Mouse (Mus musculus) left cerebral cortex, postnatal 14 days (tissue): ENCODE measurements around the gene Shroom1. TPM values are rescaled to one million over a fixed set of nuclear protein-coding genes. Genes with fewer than 3 reads are reported as not detected.
"Not testable (repeated sequence)": the region's sequence is repeated elsewhere in the genome, so short reads cannot be mapped to it uniquely, and the experiment has no call there.

Experiments
- DNase-seq, 2 experiments: peaks; one replicate each; pipeline ENCODE4 v3.0.0; 2021 to 2022; ENCODE audit warnings: low spot score in 2 of 2, mixed read lengths in 1 of 2
- intact Hi-C: fragments of 180-260 bp; cut with DNase I; formaldehyde crosslinking; loops from one replicate; pipeline ENCODE4 v1.15.1; 2025
- long read RNA-seq, 2 experiments: library from polyadenylated mRNA; stranded (forward); transcript quantifications; one replicate each; pipeline ENCODE4 v2.0.0; 2021
- total RNA-seq, 2 experiments: library from RNA; stranded (reverse); gene quantifications; 2 replicates each; pipeline ENCODE4 v1.2.3; 2021

The Shroom1 gene
- 1 to 10 TPM; 3.8 to 4.6 TPM for total RNA-seq
- long read RNA-seq, experiment 1, partial matches to known transcripts: 0 of 3 reads
- long read RNA-seq, experiment 1, other reads (novel, unspliced or antisense): 2 of 3 reads
- long read RNA-seq, experiment 2, partial matches to known transcripts: 2 of 6 reads
- long read RNA-seq, experiment 2, other reads (novel, unspliced or antisense): 2 of 6 reads

DNA sequence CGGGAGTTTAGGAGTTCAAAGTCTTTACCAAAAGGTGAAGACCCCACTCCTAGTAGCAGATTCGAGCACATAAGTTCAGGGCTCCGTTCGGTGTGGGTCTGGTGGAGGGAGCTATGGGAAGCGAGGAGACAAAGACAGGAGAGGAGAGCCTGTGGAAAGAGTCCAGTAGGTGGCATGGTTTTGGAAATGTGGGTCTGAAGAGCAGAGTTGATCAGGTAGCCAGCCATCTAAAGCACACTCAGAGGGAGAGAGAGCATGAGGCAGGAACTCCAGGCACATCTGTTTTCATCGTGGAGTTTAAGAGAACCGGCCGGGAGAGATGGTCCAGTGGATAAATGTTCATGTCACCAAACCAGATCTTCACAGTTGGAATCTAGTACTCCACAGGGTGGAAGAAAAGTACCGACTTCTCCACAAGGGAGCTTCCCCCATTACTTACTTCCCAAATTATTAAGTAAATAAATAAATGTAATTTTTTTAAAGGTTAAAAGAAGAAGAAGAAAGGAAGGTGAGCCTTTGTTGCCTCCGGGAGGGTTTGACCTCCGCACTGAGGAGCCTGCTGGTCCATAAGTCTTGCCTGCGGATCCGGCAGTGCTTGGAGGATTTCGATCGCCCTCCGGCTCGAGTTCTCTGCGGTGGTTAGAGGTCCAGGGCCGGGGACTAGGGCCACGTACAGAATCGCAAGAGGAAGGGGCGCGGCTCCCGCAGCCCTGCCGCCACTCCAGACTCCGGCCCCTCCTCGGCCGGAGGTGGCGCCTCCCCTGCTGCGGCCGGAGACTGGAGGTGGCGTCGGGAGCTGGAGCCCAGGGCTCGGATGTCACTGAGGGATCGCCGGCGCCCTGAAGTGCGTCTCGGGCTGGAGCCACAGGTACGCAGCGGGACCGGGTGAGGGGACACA lies at the start of gene Shroom1, which contains the start of gene Gm10447:
TSS of gene Shroom1 (plus strand) at position 732 of the 898 bp plus-strand sequence.
TSS of gene Gm10447 (minus strand) at position 637 of the 898 bp plus-strand sequence.
- intact Hi-C loops: no loop called here
- DNase-seq: peak in 1 of 2 experiments; percentile 25

DNA sequence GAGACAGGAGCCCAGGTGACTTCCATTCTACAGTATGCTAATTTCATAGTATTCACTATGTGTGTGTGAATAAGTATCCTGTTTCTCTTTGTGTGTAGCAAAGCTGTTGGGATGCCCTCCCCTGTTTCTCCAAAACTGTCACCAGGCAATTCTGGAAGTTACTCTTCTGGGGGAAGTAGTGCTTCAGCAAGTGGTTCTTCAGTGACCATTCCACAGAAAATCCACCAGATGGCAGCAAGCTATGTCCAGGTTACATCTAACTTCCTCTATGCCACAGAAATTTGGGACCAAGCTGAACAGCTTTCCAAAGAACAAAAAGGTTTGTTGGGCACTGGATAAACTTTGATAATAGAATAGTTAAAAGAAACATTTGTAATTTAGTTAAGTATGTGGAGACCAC lies 45.3 kb upstream of the Shroom1 start:
- intact Hi-C loops: no loop called here
- DNase-seq: peak in 1 of 2 experiments; percentile 19

DNA sequence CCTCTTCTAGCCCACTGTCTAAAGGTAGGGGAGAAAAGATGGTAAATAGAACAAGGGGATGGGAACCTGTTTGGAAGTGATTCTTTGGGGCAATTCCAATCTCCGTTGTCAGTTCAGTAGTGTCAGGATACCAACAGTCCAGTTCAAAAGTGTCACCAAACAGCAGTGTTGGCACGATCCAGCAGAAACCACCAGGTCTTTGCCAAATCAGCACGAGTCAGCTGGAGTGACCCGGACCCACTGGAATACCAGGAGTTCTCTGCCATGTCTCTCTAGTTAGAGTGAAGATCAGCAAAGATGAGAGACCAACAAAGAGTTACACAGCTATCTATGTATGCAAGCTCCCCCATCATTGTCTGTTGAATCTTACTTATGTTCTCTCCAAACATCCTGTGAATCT lies 43.1 kb upstream of the Shroom1 start:
- intact Hi-C loops: no loop called here
- no peak for DNase-seq

DNA sequence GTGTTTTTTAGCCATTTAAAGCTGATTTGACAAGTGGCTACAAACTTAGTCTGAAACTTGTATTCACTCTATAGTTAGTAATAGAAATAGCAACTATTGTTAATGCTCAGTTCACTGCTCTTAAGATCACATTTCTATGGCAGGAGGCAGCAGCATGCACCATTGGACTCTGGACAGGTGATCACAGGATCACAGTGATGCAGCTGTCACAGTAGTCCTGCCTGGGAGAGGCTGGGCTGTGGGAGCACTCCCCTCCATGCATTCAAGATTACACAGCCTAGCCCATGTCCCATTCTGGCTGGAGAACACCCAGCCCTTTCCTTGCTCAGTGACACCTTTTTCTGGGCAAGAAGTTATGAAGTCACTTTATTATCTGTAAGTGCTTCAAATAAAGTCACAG lies 39.0 kb upstream of the Shroom1 start:
- no peak for DNase-seq
- intact Hi-C loops: no loop called here

DNA sequence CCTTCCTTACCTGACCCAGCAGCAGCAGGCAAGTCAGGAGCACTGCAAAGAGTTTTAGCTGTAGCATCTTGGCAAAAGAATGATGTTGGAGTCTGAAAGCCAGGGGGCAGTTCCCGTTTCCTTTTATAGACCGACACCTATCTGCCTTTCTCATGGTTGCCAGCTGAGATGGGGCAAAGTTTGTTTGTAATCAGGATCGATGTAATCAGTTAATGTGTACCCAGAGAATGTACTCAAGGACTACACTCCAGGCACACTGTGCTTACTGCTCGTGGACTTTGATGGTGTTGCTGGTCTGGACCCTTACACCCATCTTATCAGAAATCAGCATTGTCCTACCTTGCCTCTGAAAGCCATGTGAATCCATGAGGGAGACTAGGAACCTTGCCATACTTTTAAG lies 34.0 kb upstream of the Shroom1 start, which contains the start of gene Leap2:
TSS of gene Leap2 (minus strand) at position 135 of the 400 bp plus-strand sequence.
- intact Hi-C loops: no loop called here
- no peak for DNase-seq

DNA sequence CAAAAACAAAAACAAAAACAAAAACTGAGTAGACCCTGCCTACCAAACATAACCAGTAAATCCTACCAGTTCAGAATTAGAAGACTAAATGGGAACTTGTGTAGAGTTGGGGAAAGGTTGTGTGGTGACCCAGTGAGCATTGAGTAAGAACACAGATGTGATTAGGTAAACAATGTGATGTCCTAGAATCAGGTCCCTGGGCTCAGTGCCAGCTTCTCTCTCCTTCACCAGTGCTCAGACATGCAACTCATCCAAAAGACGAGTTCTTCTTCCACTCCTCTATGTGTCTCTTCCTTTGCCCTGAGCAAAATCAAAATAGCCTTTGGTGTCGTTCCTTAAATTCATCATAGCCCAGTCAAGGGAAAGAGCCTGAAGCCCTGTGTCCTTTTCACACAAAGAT lies 32.2 kb upstream of the Shroom1 start:
- intact Hi-C loops: no loop called here

DNA sequence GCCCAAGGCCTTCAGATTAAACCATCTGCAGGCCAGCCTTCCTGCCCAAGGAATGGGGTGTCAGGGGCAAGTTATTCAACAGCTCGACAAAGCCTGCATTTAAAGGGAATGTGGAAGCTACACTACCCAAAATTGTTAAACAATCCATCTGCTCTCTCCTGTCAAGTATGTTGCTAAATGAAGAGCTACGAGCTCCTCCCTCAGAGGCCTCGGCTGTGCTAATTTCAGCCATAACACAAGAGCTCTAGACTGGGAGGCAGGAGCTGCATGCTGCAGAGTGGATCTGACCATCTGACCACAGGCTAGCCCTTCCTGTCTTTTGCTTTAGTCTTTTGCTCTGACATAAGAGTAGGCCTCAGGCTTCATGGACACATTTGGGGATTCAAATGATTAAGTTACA lies 31.8 kb upstream of the Shroom1 start:
- peak; percentile 46 to 49 for DNase-seq

More for the DNA sequence above, 32.2 kb upstream of the Shroom1 start:
- peak in 1 of 2 experiments; percentile 33 for DNase-seq

DNA sequence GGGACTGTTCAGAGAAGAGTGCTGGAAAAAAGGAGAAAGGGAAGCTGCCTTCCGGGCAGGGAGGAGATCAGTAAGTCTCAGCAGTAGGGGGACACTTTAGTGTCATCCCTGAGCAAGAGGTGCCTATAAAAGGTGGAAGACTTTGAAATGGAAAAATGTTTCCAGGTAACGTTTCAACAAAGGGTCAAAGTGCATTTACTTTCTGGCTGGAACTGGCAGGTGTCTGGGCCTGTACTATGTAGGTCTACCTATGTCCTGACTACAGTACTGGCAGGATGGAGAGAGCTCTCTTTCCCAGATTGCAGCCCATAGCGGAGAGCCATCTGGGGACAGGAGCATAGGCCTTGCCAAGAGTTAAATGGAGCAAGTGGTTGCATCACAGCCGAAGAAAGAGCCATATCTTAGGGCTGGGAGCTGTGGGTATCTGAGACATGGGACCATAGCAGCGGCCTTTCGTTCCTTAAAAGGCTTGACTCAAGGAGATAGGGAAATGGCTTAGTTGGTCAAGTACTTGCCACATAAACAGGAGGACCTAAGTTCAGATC lies 31.2 kb upstream of the Shroom1 start:
- peak in 1 of 2 experiments; percentile 45 for DNase-seq
- intact Hi-C loops: no loop called here

More for the DNA sequence above, 31.8 kb upstream of the Shroom1 start:
- intact Hi-C loops: no loop called here

DNA sequence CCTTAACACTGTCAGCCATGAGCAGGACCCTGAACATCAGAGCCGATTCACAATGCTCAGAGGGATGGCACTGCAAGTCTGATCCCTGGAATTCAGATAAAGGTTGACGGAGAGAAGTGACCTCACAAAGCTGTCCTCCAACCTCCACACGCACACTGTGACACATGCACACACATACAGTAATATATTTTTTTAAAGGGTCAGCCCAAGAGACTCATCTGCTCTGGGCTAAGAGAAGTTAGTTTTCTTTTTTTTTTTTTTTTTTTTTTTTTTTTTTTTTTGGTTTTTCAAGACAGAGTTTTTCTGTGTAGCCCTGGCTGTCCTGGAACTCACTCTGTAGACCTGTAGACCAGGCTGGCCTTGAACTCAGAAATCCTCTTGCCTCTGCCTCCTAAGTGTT lies 30.1 kb upstream of the Shroom1 start:
- intact Hi-C loops, DNase-seq: not testable (repeated sequence)

DNA sequence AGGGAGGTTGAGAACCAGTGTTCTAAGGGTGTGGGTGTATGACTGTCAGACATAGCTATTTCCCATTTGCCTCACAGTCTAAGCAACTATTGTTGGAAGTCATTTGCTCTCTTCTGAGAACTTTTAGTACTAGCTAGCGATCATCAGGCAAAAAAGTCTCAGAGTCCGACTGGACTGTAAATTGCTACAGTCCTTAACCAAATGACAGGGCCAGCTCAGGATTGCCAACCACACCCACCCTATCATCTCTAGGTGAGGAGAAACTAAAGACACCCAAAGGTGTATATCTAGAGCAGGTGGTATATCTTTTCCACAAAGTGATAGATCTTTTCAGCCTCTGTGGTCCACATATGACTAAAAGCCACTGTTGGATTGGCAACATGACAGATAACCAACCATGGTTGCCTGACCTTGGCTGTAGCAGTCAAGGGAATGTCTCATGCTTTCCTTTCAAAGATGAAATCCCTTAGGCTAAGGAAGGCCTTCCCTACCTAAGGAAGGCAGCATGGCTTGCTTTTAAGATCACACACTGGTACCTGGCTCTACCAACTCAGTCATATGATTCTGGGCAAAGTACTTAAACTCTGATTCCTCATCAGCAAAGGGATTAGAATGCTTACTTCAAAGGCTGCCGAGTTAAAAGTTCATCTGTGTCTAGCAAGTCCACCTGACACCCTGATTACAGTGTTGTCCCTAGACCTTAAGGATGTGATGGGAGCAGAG lies 28.9 kb upstream of the Shroom1 start:
- intact Hi-C loops: no loop called here
- no peak for DNase-seq

DNA sequence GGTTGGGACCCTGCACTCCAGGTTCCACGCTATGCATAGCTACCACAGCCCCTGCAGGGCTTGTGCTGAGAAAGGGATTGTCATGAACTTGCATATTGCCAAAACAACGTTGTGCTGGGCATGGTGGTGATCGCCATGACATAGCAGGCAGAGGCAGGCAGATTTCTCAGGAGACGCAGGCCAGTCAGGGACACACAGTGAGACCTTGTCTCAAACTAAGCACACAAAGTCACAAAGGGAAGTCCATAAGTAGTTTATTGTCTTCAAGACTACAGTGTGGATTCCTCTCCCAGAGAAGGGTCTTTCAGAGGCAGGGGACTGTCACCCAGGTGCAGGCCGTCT lies 28.3 kb upstream of the Shroom1 start:
- intact Hi-C loops: no loop called here
- DNase-seq: no peak

DNA sequence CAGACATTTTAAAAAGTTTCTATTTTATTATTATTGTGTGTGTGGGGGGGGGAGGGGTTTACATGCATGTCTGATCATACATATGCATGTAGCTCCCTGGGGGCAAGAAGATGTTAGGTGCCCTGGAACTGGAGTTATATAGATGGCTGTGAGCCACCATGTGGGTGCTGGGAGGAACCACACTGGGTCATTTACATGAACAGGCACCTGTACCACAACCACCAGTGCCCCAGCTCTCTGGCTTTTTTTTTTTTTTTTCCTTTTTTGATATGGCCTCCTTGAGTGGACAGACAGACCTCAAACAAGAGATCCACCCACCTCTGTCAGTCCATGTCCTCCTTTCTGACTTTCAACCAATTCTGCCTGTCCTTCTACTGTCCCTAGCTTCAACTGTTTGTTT lies 27.8 kb upstream of the Shroom1 start:
- intact Hi-C loops: no loop called here
- DNase-seq: no peak

DNA sequence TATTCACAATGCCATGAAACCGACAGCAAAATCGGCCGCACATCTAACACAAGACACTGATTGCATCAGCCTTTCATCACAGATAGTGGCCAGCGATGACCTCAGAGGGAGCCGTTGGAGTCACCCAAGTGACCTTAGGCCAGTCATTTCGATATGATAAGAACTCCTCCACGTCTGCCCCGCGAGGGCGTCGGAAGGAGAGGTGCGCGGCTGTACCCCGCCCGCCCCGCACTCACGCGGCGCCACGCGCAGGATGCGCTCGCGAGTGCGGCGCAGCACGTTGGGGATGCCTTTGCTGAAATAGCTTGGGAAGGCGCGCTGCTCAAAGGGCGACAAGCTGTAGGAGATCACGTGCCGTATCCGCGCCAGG lies 26.7 kb upstream of the Shroom1 start:
- no peak for DNase-seq
- intact Hi-C loops: loop anchor here (5.0 kb wide), 1 partner anchor 37 kb away; no protein-coding TSS in a partner anchor

DNA sequence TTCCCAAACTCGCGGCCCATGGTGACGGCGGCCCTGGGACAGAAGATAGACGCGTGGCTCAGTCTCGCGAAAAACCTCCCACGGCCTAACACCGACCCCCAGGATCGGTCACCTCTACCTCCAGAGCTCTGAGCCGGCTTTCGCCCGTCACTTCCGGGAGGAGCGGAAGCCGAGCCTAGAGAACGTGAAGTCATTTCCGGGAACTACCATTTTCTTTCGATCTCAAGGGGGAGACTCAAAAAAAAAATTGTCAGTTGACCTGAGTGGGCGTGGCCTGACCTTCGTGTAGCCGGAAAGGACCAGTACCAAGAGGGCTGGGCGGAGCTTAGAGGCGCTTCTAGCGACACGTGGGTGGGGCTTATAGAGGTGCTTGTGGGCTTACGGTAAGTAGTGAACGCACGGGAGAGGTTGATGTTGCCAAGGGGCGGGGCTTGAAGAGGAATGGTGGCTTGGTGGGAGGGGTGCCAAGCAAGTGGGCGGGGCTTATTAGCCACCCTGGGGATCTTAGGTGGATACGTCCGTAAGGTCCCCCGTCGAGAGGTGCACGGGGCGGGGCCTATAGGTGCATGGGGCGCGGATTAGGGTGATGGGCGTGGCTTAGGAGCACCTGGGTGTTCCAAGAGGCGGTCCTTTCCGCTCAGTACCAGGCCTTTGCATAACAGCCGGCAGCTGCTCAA lies 26.2 kb upstream of the Shroom1 start, which contains the start of the genes Uqcrq and Gdf9:
TSS of gene Uqcrq (minus strand) at position 162 of the 677 bp plus-strand sequence.
TSS of gene Gdf9 (plus strand) at position 354 of the 677 bp plus-strand sequence.
- peak; percentile 99 to 100 for DNase-seq

DNA sequence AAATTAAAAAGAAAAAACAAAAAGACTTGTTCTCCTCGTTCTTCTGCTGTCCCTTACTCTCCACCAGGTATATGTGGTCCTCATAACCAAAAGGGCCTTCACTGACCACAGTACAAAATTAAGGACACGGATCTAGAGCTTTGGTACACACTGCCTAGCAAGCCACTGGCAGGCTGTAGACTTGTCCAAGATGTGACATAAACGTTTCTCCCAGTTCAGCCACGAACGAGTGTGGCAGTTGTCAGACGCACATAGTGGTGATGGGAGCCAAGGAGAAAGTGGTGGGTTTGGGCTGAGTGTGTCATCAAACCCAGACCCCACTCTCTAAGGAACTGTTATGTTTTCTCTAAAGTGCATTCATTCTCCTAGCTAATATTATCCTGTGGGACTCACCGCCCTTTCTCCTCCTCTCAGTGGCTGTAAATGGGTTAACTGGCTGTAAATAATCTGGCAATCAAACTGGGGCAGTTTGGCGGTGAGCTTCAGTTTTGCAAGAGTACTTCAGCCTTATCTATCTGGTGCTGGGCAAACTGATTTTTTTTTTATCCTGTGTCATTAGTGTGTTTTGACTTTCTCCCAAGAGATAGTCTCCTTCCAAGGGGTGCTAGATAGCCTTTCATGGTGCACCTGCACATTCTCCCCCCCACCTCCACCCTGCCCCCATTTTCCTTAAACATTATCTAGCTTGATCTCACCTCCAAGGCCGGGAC lies 25.5 kb upstream of the Shroom1 start:
- intact Hi-C loops: loop anchor here (5.0 kb wide), 1 partner anchor 36 kb away; no protein-coding TSS in a partner anchor
- DNase-seq: no peak

More for the DNA sequence above, 26.2 kb upstream of the Shroom1 start, which contains the start of the genes Uqcrq and Gdf9:
- intact Hi-C loops: loop anchor here (5.0 kb wide), 1 partner anchor 36 kb away; no protein-coding TSS in a partner anchor

DNA sequence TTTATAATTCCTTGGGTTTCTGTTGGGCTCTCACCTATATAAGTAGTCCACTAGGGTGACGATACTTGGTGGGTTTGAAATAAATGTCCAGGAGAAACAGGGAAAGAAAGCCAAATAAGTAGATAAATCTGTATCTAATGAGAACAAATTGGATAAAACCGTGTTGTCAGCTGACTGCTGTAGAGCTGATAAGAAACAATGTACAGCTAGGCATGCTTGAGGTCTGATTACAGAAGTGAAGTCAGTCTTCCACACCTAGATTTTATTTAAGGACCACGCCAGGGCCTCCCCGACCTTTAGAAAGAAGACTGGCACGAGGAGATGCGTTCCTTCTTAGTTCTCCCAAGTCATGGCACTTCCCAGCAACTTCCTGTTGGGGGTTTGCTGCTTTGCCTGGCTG lies 23.9 kb upstream of the Shroom1 start:
- no peak for DNase-seq
- intact Hi-C loops: loop anchor here (5.0 kb wide), 1 partner anchor 34 kb away; no protein-coding TSS in a partner anchor

DNA sequence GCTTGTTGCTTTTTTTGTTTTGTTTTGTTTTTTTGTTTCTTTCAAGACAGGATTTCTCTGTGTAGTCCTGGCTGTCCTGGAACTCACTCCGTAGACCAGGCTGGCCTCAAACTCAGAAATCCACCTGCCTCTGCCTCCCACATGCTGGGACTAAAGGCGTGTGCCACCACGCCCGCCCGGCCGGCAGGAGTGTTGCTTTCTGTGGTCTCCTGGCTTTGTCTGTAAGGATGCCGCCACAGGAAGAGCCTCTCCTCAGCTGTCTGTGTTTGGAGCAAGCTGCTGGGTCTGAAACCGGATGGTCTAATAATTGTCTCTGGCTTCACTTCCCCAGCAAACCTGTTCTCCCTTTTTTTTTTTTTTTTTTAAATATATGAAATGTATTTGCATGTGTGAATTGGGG lies 21.5 kb upstream of the Shroom1 start:
- no peak for DNase-seq
- intact Hi-C loops: no loop called here

DNA sequence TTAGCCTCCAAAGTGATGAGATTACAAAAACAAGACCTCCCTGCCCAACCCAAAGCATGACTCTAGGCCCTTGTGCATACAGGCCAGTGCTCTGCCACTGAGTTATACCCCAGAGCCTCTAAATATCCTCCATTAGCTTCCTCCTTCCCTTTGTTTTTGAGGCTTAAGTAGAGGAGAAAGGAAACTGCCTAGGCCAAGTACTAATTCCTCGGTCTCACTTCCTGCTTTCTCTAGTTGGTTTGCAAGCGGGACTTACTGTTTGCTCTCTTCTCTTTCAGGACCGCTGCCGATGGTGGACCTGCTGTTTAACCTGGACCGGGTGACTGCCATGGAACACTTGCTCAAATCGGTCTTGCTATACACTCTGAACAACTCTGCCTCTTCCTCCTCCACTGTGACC lies 20.7 kb upstream of the Shroom1 start:
- intact Hi-C loops: no loop called here
- DNase-seq: no peak
